Mouse (Mus musculus): Measurements from ENCODE around the gene Olfr348.

Gene Olfr348

DNA sequence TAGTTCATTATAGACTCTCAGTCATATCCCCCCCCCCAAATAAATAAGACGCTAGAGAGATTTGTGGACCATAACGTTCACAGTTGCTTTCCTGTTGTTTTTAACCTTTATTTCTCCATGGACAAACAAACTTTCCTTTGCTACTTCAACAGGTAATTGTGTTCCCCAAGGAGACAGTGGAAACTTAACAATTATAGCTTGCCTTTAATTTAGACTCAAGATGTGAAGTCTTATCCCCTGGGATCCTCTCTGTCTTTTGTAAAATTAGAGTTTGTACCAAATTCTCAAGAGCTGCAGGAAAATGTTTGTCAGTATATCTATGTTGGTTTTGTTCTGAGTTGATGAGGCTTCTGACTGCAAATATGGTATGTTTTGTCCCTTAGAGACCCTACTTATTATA lies at the start of gene Olfr348:
Gene Olfr348 (plus strand): TSS at position 301 of the 400 bp plus-strand sequence.
- H3K9me3 ChIP-seq (ENCODE audit: low read length): peaks cover 3% of the 10 kb centered on the region; the same call in 1 of the 2 replicates
- TF ChIP-seq POU5F1 (IDR thresholded peaks at IDR 0.05; ENCODE audit: borderline replicate concordance, low read length): no peak
- TF ChIP-seq NANOG (IDR thresholded peaks at IDR 0.05; ENCODE audit: borderline replicate concordance, low read length): no peak
- TF ChIP-seq CTCF (conservative IDR thresholded peaks at IDR 0.05; ENCODE audit: low read length): no peak
- no peaks in the 10 kb centered on the region for H3K4me1 ChIP-seq (replicated peaks; ENCODE audit: low read depth, low read length)
- no peaks in the 10 kb centered on the region for H3K36me3 ChIP-seq (ENCODE audit: insufficient read depth, low read length)
- H3K4me3 ChIP-seq (replicated peaks; ENCODE audit: low read length): no peak within 1 kb of the TSS
- H3K27me3 ChIP-seq (ENCODE audit: insufficient read depth, low read length): no peaks in the 10 kb centered on the region

DNA sequence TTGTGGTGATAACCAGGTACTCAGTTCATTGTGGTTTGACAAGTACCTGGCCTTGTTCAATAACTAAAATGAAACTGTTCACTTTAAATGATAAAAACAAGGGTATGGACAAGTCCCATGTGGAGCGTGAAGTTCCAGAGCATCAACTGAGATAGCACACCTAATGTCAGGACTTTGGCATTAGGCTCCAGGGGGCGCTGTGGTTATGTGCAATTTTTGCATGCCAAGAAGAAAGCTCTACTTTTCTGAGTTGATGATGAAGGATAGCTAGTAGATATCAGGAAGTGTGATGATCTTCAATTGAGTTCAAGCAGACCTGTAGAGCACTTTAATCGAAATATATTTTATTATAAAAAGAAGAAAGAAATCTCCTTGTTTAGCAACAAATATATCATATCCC lies 47.9 kb upstream of the Olfr348 start:
- Histone ChIP-seq H3K4me3 (replicated peaks; ENCODE audit: low read length) (no peak overlapping the region), H3K9me3 (ENCODE audit: low read length) (peaks cover 7% of the 10 kb centered on the region; the same call in 1 of the 2 replicates), H3K4me1 (replicated peaks; ENCODE audit: low read depth, low read length) (no peaks in the 10 kb centered on the region), H3K27me3 (ENCODE audit: insufficient read depth, low read length) (no peaks in the 10 kb centered on the region), H3K36me3 (ENCODE audit: insufficient read depth, low read length) (no peaks in the 10 kb centered on the region)
- TF ChIP-seq NANOG (IDR thresholded peaks at IDR 0.05; ENCODE audit: borderline replicate concordance, low read length) (no peak), CTCF (conservative IDR thresholded peaks at IDR 0.05; ENCODE audit: low read length) (peak; percentile 35), POU5F1 (IDR thresholded peaks at IDR 0.05; ENCODE audit: borderline replicate concordance, low read length) (no peak)

- Histone ChIP-seq H3K4me1 (replicated peaks; ENCODE audit: low read depth, low read length) (no peaks in the 10 kb centered on the region), H3K4me3 (replicated peaks; ENCODE audit: low read length) (no peak within 1 kb of the TSS), H3K27me3 (ENCODE audit: insufficient read depth, low read length) (no peaks in the 10 kb centered on the region), H3K36me3 (ENCODE audit: insufficient read depth, low read length) (no peaks in the 10 kb centered on the region), H3K9me3 (ENCODE audit: low read length) (no peaks in the 10 kb centered on the region)
- TF ChIP-seq CTCF (conservative IDR thresholded peaks at IDR 0.05; ENCODE audit: low read length) (no peak), NANOG (IDR thresholded peaks at IDR 0.05; ENCODE audit: borderline replicate concordance, low read length) (no peak), POU5F1 (IDR thresholded peaks at IDR 0.05; ENCODE audit: borderline replicate concordance, low read length) (no peak)
Observed at GRCm38 (mm10) chr2:36790238-36790637, 6.2 kb downstream of the Olfr348 start, which contains the start of gene Olfr50. Gene Olfr50 (plus strand): TSS chr2:36790538.

DNA sequence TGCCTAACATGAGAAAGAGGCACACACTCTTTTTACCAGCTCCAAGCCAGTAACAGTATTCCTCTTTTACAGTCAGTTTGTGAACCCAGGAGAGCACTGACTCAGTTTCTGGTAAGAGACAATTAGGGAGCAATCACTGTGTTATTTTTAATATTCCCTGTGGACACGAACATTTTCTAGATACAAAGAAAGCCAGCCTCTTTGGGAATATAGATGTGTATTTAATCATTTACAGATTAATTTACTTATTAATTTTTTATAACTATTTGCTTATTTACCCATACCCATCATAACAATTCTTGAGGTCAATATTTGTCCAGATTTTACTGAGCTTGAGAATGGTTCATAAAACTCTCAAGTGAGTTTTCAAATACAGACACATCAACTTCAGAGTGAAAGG lies 32.9 kb downstream of the Olfr348 start, which contains the start of gene Olfr3:
Gene Olfr3 (minus strand): TSS at position 101 of the 400 bp plus-strand sequence.
- no peaks in the 10 kb centered on the region for H3K27me3 ChIP-seq (ENCODE audit: insufficient read depth, low read length)
- no peak within 1 kb of the TSS for H3K4me3 ChIP-seq (replicated peaks; ENCODE audit: low read length)

More for the DNA sequence above, 32.9 kb downstream of the Olfr348 start, which contains the start of gene Olfr3:
- no peak for TF ChIP-seq POU5F1 (IDR thresholded peaks at IDR 0.05; ENCODE audit: borderline replicate concordance, low read length)
- TF ChIP-seq CTCF (conservative IDR thresholded peaks at IDR 0.05; ENCODE audit: low read length): no peak
- no peak for TF ChIP-seq NANOG (IDR thresholded peaks at IDR 0.05; ENCODE audit: borderline replicate concordance, low read length)
- H3K9me3 ChIP-seq (ENCODE audit: low read length): peaks cover 33% of the 10 kb centered on the region
- no peaks in the 10 kb centered on the region for H3K36me3 ChIP-seq (ENCODE audit: insufficient read depth, low read length)
- H3K4me1 ChIP-seq (replicated peaks; ENCODE audit: low read depth, low read length): no peaks in the 10 kb centered on the region

Measured in E14TG2a.4 (cell line).